Mouse (Mus musculus) MEL (cell line): Measurements from ENCODE around the gene Ift20. TPM values are rescaled to one million over a fixed set of nuclear protein-coding genes. Genes with fewer than 3 reads are reported as not detected.
"Not testable (repeated sequence)": the region's sequence is repeated elsewhere in the genome, so short reads cannot be mapped to it uniquely, and the experiment has no call there.

Experiments used
- DNase-seq: peaks from one replicate; pipeline ENCODE4 v3.0.0; 2011; ENCODE audit warnings: low read depth, low spot score
- H3K27ac ChIP-seq: 2 replicates; pipeline ENCODE4 v1.5.1; 2012; ENCODE audit warnings: low read depth, mild to moderate bottlenecking, control low read depth, low read length, moderate library complexity; ENCODE audit not compliant: control insufficient read depth
- H3K27me3 ChIP-seq, 2 experiments: fragments of 150-350 bp in 1 of 2; sonication (generic) in 1 of 2; 2 replicates each; pipeline ENCODE4 v1.6.1; 2012; ENCODE audit warnings: low read length in 2 of 2, mild to moderate bottlenecking in 2 of 2, improper control_type of control experiment in 1 of 2, moderate library complexity in 1 of 2; ENCODE audit not compliant: insufficient read depth in 2 of 2, control insufficient read depth in 1 of 2
- H3K36me3 ChIP-seq, 2 experiments: 2 replicates each; pipeline ENCODE4 v1.6.1; 2012 to 2014; ENCODE audit warnings: low read length in 2 of 2, improper control_type of control experiment in 1 of 2, inconsistent platforms in 1 of 2, mild to moderate bottlenecking in 1 of 2; ENCODE audit not compliant: insufficient read depth in 2 of 2, control insufficient read depth in 1 of 2
- H3K4me1 ChIP-seq, 2 experiments: fragments of 150-350 bp in 1 of 2; sonication (generic) in 1 of 2; 2 replicates each; pipeline ENCODE4 v1.6.1; 2012; ENCODE audit warnings: low read length in 2 of 2, improper control_type of control experiment in 1 of 2, mild to moderate bottlenecking in 1 of 2; ENCODE audit not compliant: insufficient read depth in 2 of 2, control insufficient read depth in 1 of 2
- H3K4me3 ChIP-seq, 2 experiments: fragments of 150-350 bp in 1 of 2; sonication (generic) in 1 of 2; 2 replicates each; pipeline ENCODE4 v1.5.1; 2012; ENCODE audit warnings: low read depth in 2 of 2, low read length in 2 of 2, mild to moderate bottlenecking in 2 of 2, moderate library complexity in 2 of 2, control low read depth in 1 of 2, improper control_type of control experiment in 1 of 2; ENCODE audit not compliant: control insufficient read depth in 1 of 2, insufficient read depth in 1 of 2
- H3K79me2 ChIP-seq: 2 replicates; pipeline ENCODE4 v1.6.1; 2012; ENCODE audit warnings: mild to moderate bottlenecking, low read length, moderate library complexity; ENCODE audit not compliant: control insufficient read depth, poor library complexity, insufficient read depth
- H3K9ac ChIP-seq: 2 replicates; pipeline ENCODE4 v1.6.1; 2012; ENCODE audit warnings: low read depth, mild to moderate bottlenecking, control low read depth, low read length, moderate library complexity; ENCODE audit not compliant: control insufficient read depth, poor library complexity, severe bottlenecking
- H3K9me3 ChIP-seq: fragments of 150-350 bp; sonication (generic); replicated peaks from 2 replicates; pipeline ENCODE4 v1.6.1; 2012; ENCODE audit warnings: mild to moderate bottlenecking, low read length, improper control_type of control experiment, moderate library complexity; ENCODE audit not compliant: insufficient read depth
- CHD1 ChIP-seq: IDR thresholded peaks from 2 replicates; pipeline ENCODE4 v1.6.1; 2012; ENCODE audit warnings: low read depth, mild to moderate bottlenecking, inconsistent platforms, low read length, improper control_type of control experiment
- E2F4 ChIP-seq: IDR thresholded peaks from 2 replicates; pipeline ENCODE4 v1.6.1; 2011; ENCODE audit warnings: low read depth, low read length, improper control_type of control experiment, borderline replicate concordance
- ELF1 ChIP-seq: IDR thresholded peaks from 2 replicates; pipeline ENCODE4 v1.6.1; 2014; ENCODE audit warnings: low read depth, mild to moderate bottlenecking, inconsistent platforms, low read length, improper control_type of control experiment, moderate library complexity
- EP300 ChIP-seq, 2 experiments: IDR thresholded peaks; 2 replicates each; pipeline ENCODE4 v1.6.1; 2011; ENCODE audit warnings: improper control_type of control experiment in 2 of 2, low read length in 2 of 2, low read depth in 1 of 2, mild to moderate bottlenecking in 1 of 2
- GABPA ChIP-seq: IDR thresholded peaks from 2 replicates; pipeline ENCODE4 v1.6.1; 2012; ENCODE audit warnings: low read depth, mild to moderate bottlenecking, inconsistent platforms, low read length, improper control_type of control experiment, moderate library complexity
- MAFK ChIP-seq: IDR thresholded peaks from 2 replicates; pipeline ENCODE4 v1.6.1; 2011; ENCODE audit warnings: low read depth, mild to moderate bottlenecking, low read length, improper control_type of control experiment, borderline replicate concordance
- MAZ ChIP-seq: IDR thresholded peaks from 2 replicates; pipeline ENCODE4 v1.6.1; 2012; ENCODE audit warnings: low read depth, mild to moderate bottlenecking, inconsistent platforms, low read length, improper control_type of control experiment
- MEF2A ChIP-seq: IDR thresholded peaks from 2 replicates; pipeline ENCODE4 v1.6.1; 2014; ENCODE audit warnings: low read depth, mild to moderate bottlenecking, inconsistent platforms, low read length, improper control_type of control experiment; ENCODE audit not compliant: poor library complexity, insufficient replicate concordance, severe bottlenecking; ENCODE audit errors: extremely low read depth
- NRF1 ChIP-seq: IDR thresholded peaks from 2 replicates; pipeline ENCODE4 v1.6.1; 2014; ENCODE audit warnings: low read depth, mild to moderate bottlenecking, inconsistent platforms, low read length, improper control_type of control experiment, moderate library complexity; ENCODE audit not compliant: poor library complexity, insufficient read depth, severe bottlenecking
- POLR2AphosphoS5 ChIP-seq: IDR thresholded peaks from 2 replicates; pipeline ENCODE4 v1.6.1; 2012; ENCODE audit warnings: low read depth, borderline replicate concordance, mild to moderate bottlenecking, inconsistent platforms, low read length, moderate library complexity, mixed read lengths
- RAD21 ChIP-seq: IDR thresholded peaks from 2 replicates; pipeline ENCODE4 v1.6.1; 2011; ENCODE audit warnings: mild to moderate bottlenecking, low read depth, low read length, improper control_type of control experiment
- RCOR1 ChIP-seq: IDR thresholded peaks from 2 replicates; pipeline ENCODE4 v1.6.1; 2012; ENCODE audit warnings: low read depth, mild to moderate bottlenecking, inconsistent platforms, low read length, improper control_type of control experiment
- TBP ChIP-seq: IDR thresholded peaks from 2 replicates; pipeline ENCODE4 v1.8.0; 2011; ENCODE audit warnings: low read depth, low read length, improper control_type of control experiment
- TCF12 ChIP-seq: IDR thresholded peaks from 2 replicates; pipeline ENCODE4 v1.6.1; 2014; ENCODE audit warnings: low read depth, mild to moderate bottlenecking, inconsistent platforms, low read length, improper control_type of control experiment, moderate library complexity
- UBTF ChIP-seq: IDR thresholded peaks from 2 replicates; pipeline ENCODE4 v1.6.1; 2012; ENCODE audit warnings: low read depth, mild to moderate bottlenecking, inconsistent platforms, low read length, improper control_type of control experiment, moderate library complexity, borderline replicate concordance; ENCODE audit not compliant: insufficient read depth
- USF2 ChIP-seq, 2 experiments: IDR thresholded peaks; 2 replicates each; pipeline ENCODE4 v1.6.1; 2011 to 2012; ENCODE audit warnings: improper control_type of control experiment in 2 of 2, low read length in 2 of 2, borderline replicate concordance in 1 of 2, inconsistent platforms in 1 of 2, low read depth in 1 of 2, mild to moderate bottlenecking in 1 of 2; ENCODE audit not compliant: insufficient read depth in 1 of 2
- ZC3H11A ChIP-seq: IDR thresholded peaks from 2 replicates; pipeline ENCODE4 v1.6.1; 2012; ENCODE audit warnings: low read depth, mild to moderate bottlenecking, inconsistent platforms, low read length, improper control_type of control experiment
- polyA plus RNA-seq, 2 experiments: library from polyadenylated mRNA; stranded (reverse) in 1 of 2; unstranded in 1 of 2; fragments of >175 nt in 1 of 2; fragments of >200 nt in 1 of 2; gene quantifications; 2 replicates each; pipeline versions ENCODE4 v1.2.1 to v1.2.4; 2012; ENCODE audit warnings: low replicate concordance in 2 of 2, low read depth in 1 of 2; ENCODE audit not compliant: insufficient read length in 2 of 2, insufficient read depth in 1 of 2, missing spikeins in 1 of 2
- total RNA-seq: library from RNA; depleted of rRNA; stranded (reverse); fragments of 300-350 nt; gene quantifications from 2 replicates; pipeline ENCODE4 v1.2.3, GENCODE M21; 2012

Gene Ift20
- total and polyA plus RNA-seq, 3 experiments: 128 to 196 TPM; not detected in 1

DNA sequence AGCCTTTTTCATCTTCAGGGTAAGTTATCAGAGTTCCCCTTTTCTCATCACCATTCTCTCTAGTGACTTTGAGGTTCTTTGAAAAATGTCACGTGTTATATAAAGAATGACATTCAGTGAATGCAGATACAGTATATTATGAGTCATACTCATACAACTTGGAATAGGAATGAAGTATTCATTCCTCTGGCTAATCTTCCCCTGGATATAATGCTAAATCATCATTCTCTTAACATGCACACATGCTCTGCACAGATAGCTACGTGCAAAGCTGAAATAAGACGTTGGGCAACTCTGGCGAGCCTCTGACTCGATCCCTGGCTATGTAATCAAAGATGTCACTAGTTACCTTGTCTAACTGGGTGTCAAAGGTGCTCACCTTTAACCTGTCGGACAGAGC lies 35.7 kb downstream of the Ift20 start (continued):
- TF ChIP-seq UBTF (no peak), RAD21 (no peak), E2F4 (no peak), MAFK (peak; percentile 79; the same call in 1 of the 2 replicates), GABPA (no peak), NRF1 (no peak), POLR2AphosphoS5 (no peak), ZC3H11A (no peak), ELF1 (no peak), MEF2A (no peak), USF2 (IDR thresholded peaks at IDR 0.05; ENCODE audit: borderline replicate concordance in 1 of 2, insufficient read depth in 1 of 2, low read depth in 1 of 2, low read length in 2 of 2) (peak in 1 of 2 experiments; percentile 36; a peak in 1 of 4 replicates)

- H3K79me2 ChIP-seq, H3K9me3 ChIP-seq, H3K9ac ChIP-seq, H3K27me3 ChIP-seq, DNase-seq, H3K27ac ChIP-seq, H3K4me3 ChIP-seq: not testable (repeated sequence)
- Histone ChIP-seq H3K36me3 (peaks cover 1 to 14% of the 10 kb centered on the region in 2 experiments), H3K4me1 (peaks cover 11 to 12% of the 10 kb centered on the region in 2 experiments)
- peak; percentile 78 for TF ChIP-seq TBP
These were observed 37.9 kb downstream of the Ift20 start for GRCm38 (mm10) chr11:78574031-78574430.

- no peaks in the 10 kb centered on the region for H3K27me3 ChIP-seq
- no peak overlapping the region for H3K4me3 ChIP-seq
- no peak for DNase-seq
- peaks cover 11 to 12% of the 10 kb centered on the region in 2 experiments for H3K4me1 ChIP-seq
- TF ChIP-seq MAZ (no peak), RCOR1 (peak; percentile 28; the same call in 1 of the 2 replicates), CHD1 (no peak), TCF12 (0 out of 2 replicates have a peak, but pooled peaks have one; percentile 12), EP300 (IDR thresholded peaks at IDR 0.05; ENCODE audit: low read depth in 1 of 2, low read length in 2 of 2) (peak in 1 of 2 experiments; percentile 36; a peak in 1 of 4 replicates)
- H3K27ac ChIP-seq: no peak overlapping the region
- no peak overlapping the region for H3K9ac ChIP-seq
- H3K36me3 ChIP-seq: peaks cover 3 to 14% of the 10 kb centered on the region in 2 experiments
- H3K9me3 ChIP-seq: no peaks in the 10 kb centered on the region
- no peaks in the 10 kb centered on the region for H3K79me2 ChIP-seq
These were observed 38.4 kb downstream of the Ift20 start for GRCm38 (mm10) chr11:78574536-78574935.
